Mouse (Mus musculus): Measurements from ENCODE around the gene Vmn1r205. TPM values are rescaled to one million over a fixed set of nuclear protein-coding genes. Genes with fewer than 3 reads are reported as not detected.

Gene Vmn1r205
- not detected in 2 replicates for polyA plus RNA-seq (2012; rRNA removed; ENCODE audit: low replicate concordance)

DNA sequence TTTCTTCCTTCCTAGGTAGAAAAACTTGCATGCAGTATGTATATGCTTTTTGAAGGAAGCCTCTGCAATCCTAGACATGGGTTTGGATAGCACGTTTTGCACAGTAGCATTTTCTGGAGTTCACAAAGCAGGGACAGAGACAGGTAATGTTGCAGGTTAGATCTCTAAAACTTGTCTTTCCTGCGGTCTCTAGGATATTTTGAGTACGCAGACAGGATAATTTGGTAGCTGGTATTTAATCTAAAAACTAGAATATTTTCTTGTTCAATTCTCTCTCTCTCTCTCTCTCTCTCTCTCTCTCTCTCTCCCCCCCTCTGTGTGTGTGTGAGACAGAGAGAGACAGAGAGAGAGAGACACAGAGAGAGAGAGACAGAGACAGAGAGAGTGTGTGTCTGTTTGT, at the start of gene Vmn1r205:
Gene Vmn1r205 (minus strand): TSS at position 101 of the 400 bp plus-strand sequence.

DNA sequence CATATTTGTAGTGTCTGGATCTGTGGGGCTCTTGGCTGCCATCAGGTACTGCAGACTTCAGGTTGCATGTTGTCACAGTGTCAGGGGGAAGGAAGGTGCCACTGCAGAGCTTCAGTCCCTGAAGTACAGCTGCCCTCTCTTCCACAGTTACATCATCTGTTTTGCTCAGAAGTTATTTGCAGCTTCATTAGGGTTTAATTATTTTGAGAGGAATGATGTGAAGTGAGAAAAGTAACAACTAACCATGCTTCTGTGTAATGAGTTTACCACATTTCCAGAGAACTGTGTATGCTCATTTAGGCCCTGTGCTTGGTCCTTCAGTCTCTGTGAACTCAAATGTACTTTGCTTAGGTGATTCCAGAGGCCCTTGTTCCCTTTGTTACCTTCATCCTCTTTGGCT, 31.4 kb upstream of the Vmn1r205 start, which contains the start of gene Vmn1r206:
Gene Vmn1r206 (minus strand): TSS at position 101 of the 400 bp plus-strand sequence.

DNA sequence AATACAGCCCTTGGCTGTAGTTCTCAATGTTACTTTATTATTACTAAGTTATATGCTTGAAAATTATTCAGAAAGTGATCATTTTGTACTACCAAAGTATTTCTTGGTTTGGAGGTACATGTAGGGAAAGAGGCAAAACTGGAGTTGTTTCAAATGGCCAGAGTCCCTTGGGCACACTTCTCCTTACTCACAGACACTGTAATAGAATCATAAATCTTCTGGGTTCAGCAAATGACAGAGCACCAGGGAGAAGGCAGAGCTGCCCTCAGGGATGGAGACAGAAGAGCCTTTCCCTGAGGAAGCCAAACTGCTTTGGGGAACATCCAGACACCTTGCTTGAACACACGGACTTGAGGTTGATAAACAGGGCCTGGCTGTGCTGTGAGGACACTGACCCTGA, 39.9 kb downstream of the Vmn1r205 start, which contains the start of gene Vmn1r204:
Gene Vmn1r204 (plus strand): TSS at position 301 of the 400 bp plus-strand sequence.

Other genes with a start within 250 kb of the Vmn1r205 start
- gene Vmn1r198, start 242.6 kb downstream of the Vmn1r205 start, polyA plus RNA-seq (2012; rRNA removed; ENCODE audit: low replicate concordance): not detected in 2 replicates
- not detected in 2 replicates for gene Vmn1r199, start 213.2 kb downstream of the Vmn1r205 start, polyA plus RNA-seq (2012; rRNA removed; ENCODE audit: low replicate concordance)
- not detected in 2 replicates for gene Vmn1r200, start 202.6 kb downstream of the Vmn1r205 start, polyA plus RNA-seq (2012; rRNA removed; ENCODE audit: low replicate concordance)
- not detected in 2 replicates for gene Vmn1r201, start 121.1 kb downstream of the Vmn1r205 start, polyA plus RNA-seq (2012; rRNA removed; ENCODE audit: low replicate concordance)
- not detected in 2 replicates for gene Vmn1r202, start 87.6 kb downstream of the Vmn1r205 start, polyA plus RNA-seq (2012; rRNA removed; ENCODE audit: low replicate concordance)
- not detected in 2 replicates for gene Vmn1r203, start 74.9 kb downstream of the Vmn1r205 start, polyA plus RNA-seq (2012; rRNA removed; ENCODE audit: low replicate concordance)
- not detected in 2 replicates for gene Vmn1r204, start 39.8 kb downstream of the Vmn1r205 start, polyA plus RNA-seq (2012; rRNA removed; ENCODE audit: low replicate concordance)
- gene Vmn1r206, start 31.3 kb upstream of the Vmn1r205 start, polyA plus RNA-seq (2012; rRNA removed; ENCODE audit: low replicate concordance): not detected in 2 replicates
- gene Vmn1r207-ps, start 136.6 kb upstream of the Vmn1r205 start, polyA plus RNA-seq (2012; rRNA removed; ENCODE audit: low replicate concordance): not detected in 2 replicates
- gene Vmn1r208, start 184.4 kb upstream of the Vmn1r205 start, polyA plus RNA-seq (2012; rRNA removed; ENCODE audit: low replicate concordance): not detected in 2 replicates
- not detected in 2 replicates for gene Vmn1r209, start 216.7 kb upstream of the Vmn1r205 start, polyA plus RNA-seq (2012; rRNA removed; ENCODE audit: low replicate concordance)
- not detected in 2 replicates for gene Vmn1r210, start 238.3 kb upstream of the Vmn1r205 start, polyA plus RNA-seq (2012; rRNA removed; ENCODE audit: low replicate concordance)

Data from mammary gland, adult 2 months (tissue).